Mouse (Mus musculus): ENCODE results near the gene Map3k15. TPM values are rescaled to one million over a fixed set of nuclear protein-coding genes. Genes with fewer than 3 reads are reported as not detected.

Gene Map3k15
- 0.37 and 0.46 TPM in 2 replicates for polyA plus RNA-seq (2016; fragmentation: Nextera tagmentation; extraction: Ambion mirVana)

- Histone ChIP-seq H3K4me3 (peak within 1 kb of the TSS; percentile 56), H3K36me3 (no peaks in the 10 kb centered on the region), H3K27ac (replicated peaks) (peak within 1 kb of the TSS; percentile 69), H3K9me3 (replicated peaks) (no peaks in the 10 kb centered on the region), H3K4me1 (no peaks in the 10 kb centered on the region), H3K27me3 (ENCODE audit: low read depth, poor library complexity, severe bottlenecking) (peaks cover 93% of the 10 kb centered on the region)
- WGBS: 34% methylated on average over 100 of the region's 108 CpGs
- peak; percentile 50 for DNase-seq (ENCODE audit: low spot score)
Measured at GRCm38 (mm10) chrX:159988002-159988960, at the start of gene Map3k15. TSS of gene Map3k15 (plus strand) at chrX:159988433.

GRCm38 (mm10) chrX:159942569-159942968 is 45.7 kb upstream of the Map3k15 start:
- no peak for DNase-seq (ENCODE audit: low spot score)
- no peaks in the 10 kb centered on the region for H3K4me1 ChIP-seq
- 85% methylated on average over 2 of the region's 2 CpGs for WGBS
- H3K27me3 ChIP-seq (ENCODE audit: low read depth, poor library complexity, severe bottlenecking): peaks cover 87% of the 10 kb centered on the region
- no peaks in the 10 kb centered on the region for H3K9me3 ChIP-seq (replicated peaks)
- H3K27ac ChIP-seq (replicated peaks): no peak overlapping the region
- no peaks in the 10 kb centered on the region for H3K36me3 ChIP-seq
- H3K4me3 ChIP-seq: no peak overlapping the region

DNA sequence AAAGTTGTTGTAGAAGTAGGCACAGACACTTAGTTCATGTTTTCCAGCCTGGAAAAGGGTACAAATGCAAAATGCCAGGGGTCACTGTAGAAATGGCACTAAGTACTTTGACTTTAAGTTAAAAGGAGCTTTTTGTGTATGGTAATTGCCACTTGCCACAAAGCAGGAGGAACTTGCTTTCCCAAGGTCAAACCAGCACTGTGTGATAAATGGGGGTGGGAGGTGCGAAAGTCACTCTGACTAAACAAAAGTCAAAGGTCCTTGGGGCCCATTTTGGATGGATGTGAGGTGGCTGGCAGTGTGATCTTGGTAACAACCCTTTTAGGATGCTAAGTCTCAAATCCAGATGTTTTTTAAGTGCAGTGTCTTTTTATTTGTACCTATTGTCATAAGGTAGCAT is 44.6 kb upstream of the Map3k15 start:
- WGBS: 89% methylated on average over 1 of the region's 1 CpGs
- H3K4me1 ChIP-seq: no peaks in the 10 kb centered on the region

DNA sequence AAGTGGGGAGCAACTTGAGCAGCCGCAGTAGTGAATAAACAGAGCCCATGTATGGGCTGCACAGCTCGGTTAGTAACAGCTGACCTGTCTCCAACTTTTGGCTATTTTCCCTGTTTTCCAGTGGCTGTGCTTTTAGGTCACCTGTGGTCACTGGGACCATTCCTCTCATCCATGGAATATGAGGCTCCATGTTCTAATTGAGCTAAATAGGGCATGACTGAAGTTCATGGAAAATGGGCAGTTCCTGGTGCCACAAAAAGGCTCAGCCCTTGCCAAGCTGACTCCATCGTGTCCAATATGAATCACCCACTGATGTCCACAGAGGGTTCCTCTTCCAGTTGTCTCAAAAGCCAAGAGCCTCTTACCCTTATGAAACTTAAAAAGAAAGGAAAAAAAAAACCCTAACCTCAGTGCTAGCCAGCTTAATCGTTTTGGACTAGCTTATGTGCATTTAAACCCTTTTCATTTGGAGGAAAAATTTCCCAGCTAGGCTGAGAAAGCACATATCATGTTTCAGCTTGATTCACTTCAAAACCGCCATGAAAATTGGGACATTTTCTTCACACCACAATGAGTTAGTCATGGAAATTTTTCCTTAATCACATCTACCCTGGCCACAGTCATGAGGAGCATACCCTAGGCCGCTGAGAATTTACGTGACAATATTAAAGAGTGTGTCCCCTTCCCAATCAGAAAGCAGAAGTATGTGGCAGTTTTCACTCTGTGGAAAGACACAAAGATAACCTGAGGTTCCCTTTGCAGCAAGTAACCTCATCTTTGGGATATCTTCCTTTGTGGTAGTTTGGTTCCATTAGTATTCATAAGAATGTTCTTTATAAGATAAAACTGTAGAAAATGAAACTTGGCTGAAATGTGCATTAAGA is 34.4 kb upstream of the Map3k15 start:
- DNase-seq (ENCODE audit: low spot score): no peak
- H3K4me3 ChIP-seq: no peak overlapping the region
- H3K36me3 ChIP-seq: no peaks in the 10 kb centered on the region
- no peak overlapping the region for H3K27ac ChIP-seq (replicated peaks)
- H3K27me3 ChIP-seq (ENCODE audit: low read depth, poor library complexity, severe bottlenecking): peaks cover 100% of the 10 kb centered on the region
- no peaks in the 10 kb centered on the region for H3K9me3 ChIP-seq (replicated peaks)
- WGBS: 91% methylated on average over 7 of the region's 7 CpGs
- no peaks in the 10 kb centered on the region for H3K4me1 ChIP-seq

More for the DNA sequence above, 44.6 kb upstream of the Map3k15 start:
- Histone ChIP-seq H3K9me3 (replicated peaks) (no peaks in the 10 kb centered on the region), H3K27ac (replicated peaks) (no peak overlapping the region), H3K36me3 (no peaks in the 10 kb centered on the region), H3K4me3 (no peak overlapping the region), H3K27me3 (ENCODE audit: low read depth, poor library complexity, severe bottlenecking) (peaks cover 88% of the 10 kb centered on the region)
- no peak for DNase-seq (ENCODE audit: low spot score)

GRCm38 (mm10) chrX:159954430-159954779 is 33.8 kb upstream of the Map3k15 start:
- Histone ChIP-seq H3K36me3 (no peaks in the 10 kb centered on the region), H3K27me3 (ENCODE audit: low read depth, poor library complexity, severe bottlenecking) (peaks cover 100% of the 10 kb centered on the region), H3K4me1 (no peaks in the 10 kb centered on the region), H3K4me3 (no peak overlapping the region), H3K9me3 (replicated peaks) (no peaks in the 10 kb centered on the region), H3K27ac (replicated peaks) (no peak overlapping the region)
- DNase-seq (ENCODE audit: low spot score): no peak
- WGBS: 79% methylated on average over 4 of the region's 4 CpGs

DNA sequence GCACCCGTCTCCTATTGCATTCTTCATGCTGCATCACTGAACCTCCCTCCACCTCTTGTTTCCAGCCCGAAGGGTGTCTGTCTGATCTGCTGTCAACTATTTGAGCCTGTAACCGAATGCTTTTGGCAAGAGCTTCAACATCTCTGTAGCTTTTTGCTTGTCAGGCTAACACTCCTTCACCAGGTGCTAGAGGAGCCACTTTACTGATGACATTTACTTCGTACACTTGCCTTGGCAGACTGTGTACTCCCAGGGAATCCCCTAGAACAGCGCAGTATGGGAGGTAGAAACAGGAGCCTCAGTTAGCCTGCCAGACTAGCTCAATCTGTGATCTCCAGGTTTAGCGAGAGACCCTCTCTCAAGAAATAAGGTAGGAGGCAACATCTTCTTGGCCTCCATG is 32.8 kb upstream of the Map3k15 start:
- Histone ChIP-seq H3K27ac (replicated peaks) (no peak overlapping the region), H3K27me3 (ENCODE audit: low read depth, poor library complexity, severe bottlenecking) (peaks cover 100% of the 10 kb centered on the region)

DNA sequence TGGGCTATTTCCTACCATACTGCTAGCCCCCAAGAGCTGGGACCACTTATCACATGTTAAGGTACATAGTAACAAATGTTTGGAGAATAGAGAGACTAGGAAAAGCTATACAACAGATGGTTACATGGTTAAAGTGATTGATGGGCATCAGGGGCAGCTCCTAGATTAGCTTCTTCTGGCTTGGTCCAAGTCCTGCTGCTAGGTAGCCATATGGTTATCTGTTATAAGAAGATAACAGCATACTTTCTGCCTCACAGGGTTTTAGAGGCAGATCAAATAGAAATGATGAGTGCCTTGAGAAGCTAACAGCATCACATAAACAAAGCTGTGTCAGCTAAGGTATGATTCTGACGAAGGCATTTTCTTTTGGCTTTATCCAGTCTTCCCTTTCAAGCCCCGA is 26.8 kb upstream of the Map3k15 start:
- Histone ChIP-seq H3K4me1 (no peaks in the 10 kb centered on the region), H3K4me3 (no peak overlapping the region), H3K27me3 (ENCODE audit: low read depth, poor library complexity, severe bottlenecking) (peaks cover 98% of the 10 kb centered on the region), H3K27ac (replicated peaks) (no peak overlapping the region), H3K36me3 (no peaks in the 10 kb centered on the region), H3K9me3 (replicated peaks) (no peaks in the 10 kb centered on the region)
- 89% methylated on average over 2 of the region's 2 CpGs for WGBS
- DNase-seq (ENCODE audit: low spot score): no peak

More for the DNA sequence above, 32.8 kb upstream of the Map3k15 start:
- H3K36me3 ChIP-seq: no peaks in the 10 kb centered on the region
- no peak overlapping the region for H3K4me3 ChIP-seq
- DNase-seq (ENCODE audit: low spot score): no peak
- H3K4me1 ChIP-seq: no peaks in the 10 kb centered on the region
- H3K9me3 ChIP-seq (replicated peaks): no peaks in the 10 kb centered on the region
- WGBS: 92% methylated on average over 6 of the region's 6 CpGs

- no peak for DNase-seq (ENCODE audit: low spot score)
- H3K4me3 ChIP-seq: no peak overlapping the region
- H3K9me3 ChIP-seq (replicated peaks): no peaks in the 10 kb centered on the region
- WGBS: 33% methylated on average over 4 of the region's 4 CpGs
- no peaks in the 10 kb centered on the region for H3K36me3 ChIP-seq
- H3K4me1 ChIP-seq: no peaks in the 10 kb centered on the region
- no peak overlapping the region for H3K27ac ChIP-seq (replicated peaks)
- H3K27me3 ChIP-seq (ENCODE audit: low read depth, poor library complexity, severe bottlenecking): peaks cover 98% of the 10 kb centered on the region
Measured at GRCm38 (mm10) chrX:159963273-159963672, 25.0 kb upstream of the Map3k15 start.

DNA sequence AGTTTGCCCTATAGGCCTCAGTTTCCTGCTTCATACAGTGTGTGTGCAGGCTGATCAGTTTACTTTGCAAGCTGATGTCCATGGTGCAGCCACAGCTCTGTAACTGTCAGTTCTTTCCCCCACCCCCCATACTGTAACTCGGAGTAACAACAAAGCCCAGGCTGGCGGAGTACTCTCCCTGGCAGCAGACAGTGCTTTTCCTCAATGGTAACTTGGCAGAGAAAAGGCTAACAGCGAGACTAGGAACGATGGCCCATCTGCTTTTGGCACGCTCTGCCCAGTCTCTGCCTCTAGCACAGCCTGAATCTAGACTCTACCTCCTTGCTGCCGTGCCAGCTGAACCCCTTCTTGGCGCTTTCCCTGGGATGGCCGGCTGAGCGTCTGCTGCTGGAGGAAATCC is 24.3 kb upstream of the Map3k15 start:
- no peaks in the 10 kb centered on the region for H3K4me1 ChIP-seq
- H3K9me3 ChIP-seq (replicated peaks): no peaks in the 10 kb centered on the region
- H3K4me3 ChIP-seq: no peak overlapping the region
- 94% methylated on average over 9 of the region's 9 CpGs for WGBS
- DNase-seq (ENCODE audit: low spot score): no peak
- peaks cover 98% of the 10 kb centered on the region for H3K27me3 ChIP-seq (ENCODE audit: low read depth, poor library complexity, severe bottlenecking)
- H3K27ac ChIP-seq (replicated peaks): no peak overlapping the region
- no peaks in the 10 kb centered on the region for H3K36me3 ChIP-seq

- Histone ChIP-seq H3K4me1 (no peaks in the 10 kb centered on the region), H3K36me3 (no peaks in the 10 kb centered on the region), H3K9me3 (replicated peaks) (no peaks in the 10 kb centered on the region), H3K27ac (replicated peaks) (no peak overlapping the region), H3K27me3 (ENCODE audit: low read depth, poor library complexity, severe bottlenecking) (peaks cover 99% of the 10 kb centered on the region), H3K4me3 (no peak overlapping the region)
- WGBS: 95% methylated on average over 2 of the region's 2 CpGs
- no peak for DNase-seq (ENCODE audit: low spot score)
Measured at GRCm38 (mm10) chrX:159969025-159969424, 19.2 kb upstream of the Map3k15 start.

DNA sequence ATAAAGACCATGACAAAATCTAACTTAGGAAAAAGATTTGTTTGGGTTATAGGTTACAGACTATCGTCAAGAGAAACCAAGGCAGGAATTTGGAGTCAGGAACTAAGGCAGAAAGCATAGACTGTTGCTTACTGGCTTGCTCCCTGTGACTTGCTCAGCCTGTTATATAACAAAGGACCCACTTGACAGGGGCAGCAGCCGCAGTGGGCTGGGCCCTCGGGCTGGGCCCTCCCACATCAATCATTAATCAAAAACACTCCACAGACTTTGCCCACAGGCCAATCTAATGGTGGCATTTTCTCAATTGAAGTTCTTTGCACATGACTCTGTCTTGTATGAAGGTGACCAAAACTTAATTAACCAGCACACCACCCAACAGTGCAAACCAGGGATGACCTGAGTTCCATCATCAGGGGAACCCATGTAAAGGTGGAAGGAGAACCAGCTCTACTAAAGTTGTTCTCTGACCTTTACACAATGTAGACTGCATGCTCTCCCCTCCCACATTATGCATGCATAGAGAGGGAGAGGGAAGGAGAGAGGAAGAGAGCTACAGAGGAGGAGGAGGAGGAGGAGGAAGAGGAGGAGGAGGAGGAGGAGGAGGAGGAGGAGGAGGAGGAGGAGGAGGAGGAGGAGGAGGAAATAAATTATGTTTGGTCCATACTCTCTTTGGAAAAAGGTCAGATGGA is 17.0 kb upstream of the Map3k15 start:
- no peak for DNase-seq (ENCODE audit: low spot score)
- peaks cover 95% of the 10 kb centered on the region for H3K27me3 ChIP-seq (ENCODE audit: low read depth, poor library complexity, severe bottlenecking)
- 75% methylated on average over 3 of the region's 3 CpGs for WGBS
- H3K27ac ChIP-seq (replicated peaks): no peak overlapping the region
- no peaks in the 10 kb centered on the region for H3K9me3 ChIP-seq (replicated peaks)
- H3K4me3 ChIP-seq: no peak overlapping the region
- H3K4me1 ChIP-seq: no peaks in the 10 kb centered on the region
- no peaks in the 10 kb centered on the region for H3K36me3 ChIP-seq

DNA sequence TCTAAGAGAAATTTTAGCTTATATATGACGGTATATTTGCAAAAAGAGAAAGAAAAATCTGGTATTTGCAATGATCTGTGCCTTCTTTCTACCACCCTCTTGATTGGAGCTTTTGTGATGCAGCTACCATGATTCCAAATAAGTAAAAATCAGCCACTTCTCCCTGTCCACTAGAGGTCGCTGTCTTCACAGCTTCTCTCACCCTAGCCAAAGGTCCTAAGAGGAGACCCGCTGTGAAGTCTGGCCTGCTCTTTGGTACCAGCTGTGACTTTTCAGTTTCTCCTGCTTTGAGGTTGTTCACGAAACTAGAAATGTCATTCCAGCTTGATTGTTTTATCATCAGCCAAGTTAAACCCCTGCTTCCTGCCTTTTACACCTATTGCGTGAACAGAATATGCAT is 14.5 kb upstream of the Map3k15 start:
- Histone ChIP-seq H3K27ac (replicated peaks) (no peak overlapping the region), H3K4me3 (no peak overlapping the region), H3K4me1 (no peaks in the 10 kb centered on the region), H3K9me3 (replicated peaks) (no peaks in the 10 kb centered on the region), H3K36me3 (no peaks in the 10 kb centered on the region), H3K27me3 (ENCODE audit: low read depth, poor library complexity, severe bottlenecking) (peaks cover 95% of the 10 kb centered on the region)
- peak; percentile 19 for DNase-seq (ENCODE audit: low spot score)
- WGBS: 28% methylated on average over 5 of the region's 5 CpGs

Measured in midbrain, embryonic 10.5 days (tissue).